Comparison of ENCODE assay signal across 11 mouse cellular contexts in genomic region chr10:97159396-97159760, GRCm38 (mm10).
A peak's percentile ranks its signal among the peaks of the same experiment; 100 is the strongest.
DNase-seq lines count a peak whose midpoint lies in the region; ATAC-seq and TF ChIP-seq lines count a peak whose summit lies in the region.
"Had no signal": no experiment of that assay in that cellular context is flagged by ENCODE, and none has a peak within 500 bp of the region (broad histone marks: within the 10 kb centered on the region; RNA-seq: fewer than 3 reads in every experiment).

No protein-coding gene starts in this region.

- no peaks in the 10 kb centered on the region for H3K27me3 ChIP-seq in heart, embryonic 12.5 days (replicated peaks)
- H3K27me3 ChIP-seq in forebrain, embryonic 16.5 days (replicated peaks; ENCODE audit: control insufficient read depth, insufficient read depth, low read length), result no peaks in the 10 kb centered on the region
- no peaks in the 10 kb centered on the region for H3K27me3 ChIP-seq in midbrain, postnatal 0 days (ENCODE audit: insufficient read depth, low read length)
- H3K27me3 ChIP-seq in kidney, adult 2 months (replicated peaks; ENCODE audit: control insufficient read depth, insufficient read depth, low read length), result no peaks in the 10 kb centered on the region
- no peaks in the 10 kb centered on the region for H3K27me3 ChIP-seq in kidney, embryonic 14.5 days (ENCODE audit: control insufficient read depth, insufficient read depth, low read length)
- H3K27me3 ChIP-seq: liver, embryonic 15.5 days had no signal

- no peak for TF ChIP-seq CTCF in brain, embryonic 14.5 days (IDR thresholded peaks at IDR 0.05; ENCODE audit: borderline replicate concordance, extremely low read depth, insufficient read depth, insufficient read length)
- TF ChIP-seq CTCF in midbrain, postnatal 0 days (IDR thresholded peaks at IDR 0.05), result no peak
- no peak for TF ChIP-seq CTCF in kidney, adult 2 months (conservative IDR thresholded peaks at IDR 0.05; ENCODE audit: insufficient read depth, insufficient read length, low read depth, low read length)

- peak; percentile 56; the same call in 1 of the 2 replicates for ATAC-seq in heart, embryonic 12.5 days (ENCODE audit: insufficient number of reproducible peaks, low FRiP score)
- ATAC-seq in forebrain, embryonic 16.5 days, result peak; percentile 32
- ATAC-seq in midbrain, postnatal 0 days (ENCODE audit: low FRiP score), result 0 out of 2 replicates have a peak, but pooled peaks have one; percentile 49
- no peak for ATAC-seq in kidney, embryonic 14.5 days (ENCODE audit: low FRiP score, low TSS enrichment)
- ATAC-seq: CD4-positive, CD25-positive, alpha-beta regulatory T cell, adult 4 months had no signal

- intact Hi-C loops in heart, postnatal 25 days (cut with DNase I), result no loop called here

- H3K4me2 ChIP-seq in heart, embryonic 12.5 days, result no peak overlapping the region
- H3K4me2 ChIP-seq in forebrain, embryonic 16.5 days (ENCODE audit: low read length), result no peak overlapping the region
- H3K4me2 ChIP-seq in midbrain, postnatal 0 days (ENCODE audit: low read depth, low read length, poor library complexity, severe bottlenecking), result no peak overlapping the region
- no peak overlapping the region for H3K4me2 ChIP-seq in kidney, embryonic 14.5 days (replicated peaks; ENCODE audit: low read depth, low read length)
- H3K4me2 ChIP-seq: liver, embryonic 15.5 days had no signal

- 44% methylated on average over 1 of the region's 1 CpGs for WGBS in heart, embryonic 12.5 days
- WGBS in forebrain, embryonic 16.5 days, result 26% methylated on average over 1 of the region's 1 CpGs
- 52% methylated on average over 1 of the region's 1 CpGs for WGBS in midbrain, postnatal 0 days
- WGBS in kidney, adult 2 months, result 72% methylated on average over 1 of the region's 1 CpGs
- 61% methylated on average over 1 of the region's 1 CpGs for WGBS in kidney, embryonic 14.5 days

- no peak for TF ChIP-seq POLR2A in brain, embryonic 14.5 days (IDR thresholded peaks at IDR 0.05; ENCODE audit: borderline replicate concordance, extremely low read depth, insufficient read depth, insufficient read length, poor library complexity, severe bottlenecking)
- TF ChIP-seq POLR2A in kidney, adult 2 months (IDR thresholded peaks at IDR 0.05; ENCODE audit: low read depth, low read length), result no peak

- no peaks in the 10 kb centered on the region for H3K9me3 ChIP-seq in heart, embryonic 12.5 days (replicated peaks)
- H3K9me3 ChIP-seq in forebrain, embryonic 16.5 days (ENCODE audit: control insufficient read depth, low read length), result no peaks in the 10 kb centered on the region
- H3K9me3 ChIP-seq in midbrain, postnatal 0 days (ENCODE audit: low read length), result no peaks in the 10 kb centered on the region
- H3K9me3 ChIP-seq in kidney, embryonic 14.5 days (ENCODE audit: control insufficient read depth, low read length), result no peaks in the 10 kb centered on the region
- H3K9me3 ChIP-seq: liver, embryonic 15.5 days had no signal

- 0 out of 2 replicates have a peak, but pooled peaks cover 4% of the 10 kb centered on the region for H3K4me1 ChIP-seq in heart, embryonic 12.5 days (replicated peaks)
- peaks cover 16% of the 10 kb centered on the region for H3K4me1 ChIP-seq in forebrain, embryonic 16.5 days (replicated peaks; ENCODE audit: control insufficient read depth, insufficient read depth, low read length)
- no peaks in the 10 kb centered on the region; the same call in 1 of the 2 replicates for H3K4me1 ChIP-seq in midbrain, postnatal 0 days (ENCODE audit: insufficient read depth, low read length)
- H3K4me1 ChIP-seq in kidney, adult 2 months (ENCODE audit: control insufficient read depth, insufficient read depth, low read length), result no peaks in the 10 kb centered on the region
- peaks cover 7% of the 10 kb centered on the region for H3K4me1 ChIP-seq in kidney, embryonic 14.5 days (ENCODE audit: control insufficient read depth, insufficient read depth, low read length)
- H3K4me1 ChIP-seq: liver, embryonic 15.5 days had no signal

- no peak overlapping the region for H3K9ac ChIP-seq in heart, embryonic 12.5 days
- H3K9ac ChIP-seq in forebrain, embryonic 16.5 days (replicated peaks; ENCODE audit: low read depth, low read length), result no peak overlapping the region
- H3K9ac ChIP-seq in midbrain, postnatal 0 days (replicated peaks; ENCODE audit: low read length, poor library complexity, severe bottlenecking), result no peak overlapping the region
- no peak overlapping the region for H3K9ac ChIP-seq in kidney, embryonic 14.5 days (ENCODE audit: low read depth, low read length)
- H3K9ac ChIP-seq: liver, embryonic 15.5 days had no signal

- no peak overlapping the region; the same call in 1 of the 2 replicates for H3K27ac ChIP-seq in heart, embryonic 12.5 days (ENCODE audit: poor library complexity, severe bottlenecking)
- H3K27ac ChIP-seq in forebrain, embryonic 16.5 days (ENCODE audit: low read length), result peak overlapping the region; percentile 66
- no peak overlapping the region for H3K27ac ChIP-seq in midbrain, postnatal 0 days (ENCODE audit: low read depth, low read length)
- H3K27ac ChIP-seq in kidney, adult 2 months (ENCODE audit: insufficient read depth, low read depth, low read length), result no peak overlapping the region
- H3K27ac ChIP-seq in kidney, embryonic 14.5 days (ENCODE audit: low read depth, low read length), result no peak overlapping the region
- H3K27ac ChIP-seq: liver, embryonic 15.5 days had no signal

- no peak overlapping the region for H3K4me3 ChIP-seq in heart, embryonic 12.5 days
- no peak overlapping the region for H3K4me3 ChIP-seq in forebrain, embryonic 16.5 days (replicated peaks; ENCODE audit: low read length)
- no peak overlapping the region for H3K4me3 ChIP-seq in midbrain, postnatal 0 days (ENCODE audit: low read depth, low read length)
- no peak overlapping the region for H3K4me3 ChIP-seq in kidney, adult 2 months (ENCODE audit: insufficient read depth, low read depth, low read length)
- no peak overlapping the region for H3K4me3 ChIP-seq in kidney, embryonic 14.5 days (ENCODE audit: low read length)
- H3K4me3 ChIP-seq: liver, embryonic 15.5 days had no signal

- DNase-seq in heart, postnatal 25 days (ENCODE audit: low spot score), result no peak
- DNase-seq in brain, embryonic 14.5 days (ENCODE audit: low read depth), result peak; percentile 70
- DNase-seq in midbrain, postnatal 0 days (ENCODE audit: low spot score), result peak; percentile 49
- no peak for DNase-seq in kidney, adult 2 months
- no peak for DNase-seq in yolk sac, embryonic 10.5 days (ENCODE audit: low spot score)
- DNase-seq: heart, postnatal 14 days had no signal

- no peaks in the 10 kb centered on the region for H3K36me3 ChIP-seq in heart, embryonic 12.5 days
- H3K36me3 ChIP-seq in forebrain, embryonic 16.5 days (ENCODE audit: control insufficient read depth, insufficient read depth), result no peaks in the 10 kb centered on the region
- H3K36me3 ChIP-seq in midbrain, postnatal 0 days (ENCODE audit: insufficient read depth, low read length), result no peaks in the 10 kb centered on the region
- H3K36me3 ChIP-seq in kidney, adult 2 months (ENCODE audit: control insufficient read depth, insufficient read depth, low read length), result no peaks in the 10 kb centered on the region
- H3K36me3 ChIP-seq in kidney, embryonic 14.5 days (ENCODE audit: control insufficient read depth, insufficient read depth, low read length), result no peaks in the 10 kb centered on the region
- H3K36me3 ChIP-seq: liver, embryonic 15.5 days had no signal

Comparison
In these comparisons a context has a peak if more than half of its experiments do, and no peak if none do; other contexts are left out.
1. DNase-seq: peak in brain, embryonic 14.5 days (single experiment) and midbrain, postnatal 0 days (single experiment); none in heart, postnatal 25 days (single experiment), kidney, adult 2 months (single experiment) and yolk sac, embryonic 10.5 days (single experiment).